Mouse (Mus musculus): ENCODE measurements around the gene Vamp2. TPM values are rescaled to one million over a fixed set of nuclear protein-coding genes. Genes with fewer than 3 reads are reported as not detected.

The Vamp2 gene
- polyA plus RNA-seq, 1 experiment, result 84.4 TPM

- H3K27me3 ChIP-seq (ENCODE audit: control insufficient read depth, insufficient read depth, low read length), result no peaks in the 10 kb centered on the region
- 5% methylated on average over 40 of the region's 40 CpGs for WGBS
- peak overlapping the region; percentile 85 for H3K4me3 ChIP-seq (ENCODE audit: low read depth, low read length)
- peaks cover 6% of the 10 kb centered on the region for H3K4me1 ChIP-seq (ENCODE audit: control insufficient read depth, insufficient read depth, insufficient read length, low read length)
- H3K27ac ChIP-seq (ENCODE audit: insufficient read depth, low read depth, low read length), result peak overlapping the region; percentile 71
- no peak for TF ChIP-seq POLR2A (IDR thresholded peaks at IDR 0.05; ENCODE audit: low read depth, low read length)
- H3K36me3 ChIP-seq (ENCODE audit: control insufficient read depth, insufficient read depth, low read length), result no peaks in the 10 kb centered on the region
Measured at GRCm38 (mm10) chr11:69060448-69061254, 27.6 kb upstream of the Vamp2 start.

DNA sequence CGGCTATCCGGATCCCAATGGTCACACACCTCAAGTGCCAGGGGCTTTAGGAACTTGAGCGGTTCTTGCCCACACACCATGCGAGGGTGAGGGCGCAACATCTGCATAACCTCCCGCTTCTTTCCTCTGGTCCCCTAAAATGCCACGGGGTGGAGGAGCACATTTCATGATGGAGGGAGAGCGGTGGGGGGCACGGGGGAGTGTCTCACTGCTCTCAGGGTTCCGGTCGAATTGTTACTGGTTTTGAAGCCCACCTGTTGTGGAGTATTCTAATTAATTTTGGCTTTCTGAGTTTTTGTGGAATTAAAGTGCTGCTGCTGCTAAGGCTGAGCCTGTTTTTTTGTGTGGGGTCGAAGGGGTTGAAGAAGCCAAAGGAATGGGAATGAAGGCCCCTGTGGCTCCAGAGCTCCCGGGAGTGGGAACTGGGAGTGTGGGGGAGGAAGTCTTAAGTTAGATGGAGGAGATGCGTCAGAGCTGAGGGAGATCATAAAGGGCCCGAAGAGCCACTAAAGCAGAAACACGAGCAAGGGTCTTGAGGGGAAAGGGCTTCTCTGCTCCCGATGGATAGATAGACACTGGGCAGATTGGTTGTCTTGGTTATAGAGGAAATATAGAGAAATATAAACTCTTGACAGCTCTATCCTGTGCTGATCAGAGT is 26.9 kb upstream of the Vamp2 start:
- Histone ChIP-seq H3K4me3 (ENCODE audit: low read depth, low read length) (peak overlapping the region; percentile 85), H3K4me1 (ENCODE audit: control insufficient read depth, insufficient read depth, insufficient read length, low read length) (peaks cover 10% of the 10 kb centered on the region), H3K27me3 (ENCODE audit: control insufficient read depth, insufficient read depth, low read length) (no peaks in the 10 kb centered on the region), H3K36me3 (ENCODE audit: control insufficient read depth, insufficient read depth, low read length) (no peaks in the 10 kb centered on the region), H3K27ac (ENCODE audit: insufficient read depth, low read depth, low read length) (no peak overlapping the region)
- 63% methylated on average over 17 of the region's 17 CpGs for WGBS
- TF ChIP-seq POLR2A (IDR thresholded peaks at IDR 0.05; ENCODE audit: low read depth, low read length), result no peak
- no peak for TF ChIP-seq CTCF (IDR thresholded peaks at IDR 0.05; ENCODE audit: extremely low read depth, insufficient read length, insufficient replicate concordance, low read depth, low read length)

DNA sequence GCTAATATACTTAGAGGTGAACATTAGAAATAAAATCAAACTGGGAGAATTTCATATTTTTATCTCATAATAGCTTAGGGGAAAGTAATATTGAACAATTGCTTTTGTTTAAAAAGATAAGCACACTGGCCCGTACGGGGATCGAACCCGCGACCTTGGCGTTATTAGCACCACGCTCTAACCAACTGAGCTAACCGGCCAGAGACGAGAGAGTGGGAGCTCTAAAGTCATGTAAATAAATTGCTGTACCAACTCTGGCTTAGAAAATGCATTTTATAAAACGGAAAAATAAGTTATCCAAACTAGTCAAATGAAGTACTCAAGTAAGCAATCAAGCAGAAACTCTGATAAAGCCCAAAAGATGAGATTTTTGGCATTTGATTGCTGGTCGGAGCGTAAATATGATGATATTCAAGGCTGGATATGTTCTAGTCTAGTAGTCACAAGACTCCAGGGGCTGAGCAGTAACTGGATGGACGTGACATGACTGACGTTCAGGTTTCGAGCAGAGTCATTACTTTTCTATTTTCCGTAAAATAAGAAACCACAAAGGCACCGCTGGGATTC is 26.0 kb upstream of the Vamp2 start:
- H3K27me3 ChIP-seq (ENCODE audit: control insufficient read depth, insufficient read depth, low read length), result no peaks in the 10 kb centered on the region
- 0 out of 2 replicates have a peak overlapping the region, but pooled peaks have one; percentile 13 for H3K27ac ChIP-seq (ENCODE audit: insufficient read depth, low read depth, low read length)
- no peaks in the 10 kb centered on the region for H3K36me3 ChIP-seq (ENCODE audit: control insufficient read depth, insufficient read depth, low read length)
- WGBS, result 2% methylated on average over 17 of the region's 17 CpGs
- H3K4me1 ChIP-seq (ENCODE audit: control insufficient read depth, insufficient read depth, insufficient read length, low read length), result peaks cover 12% of the 10 kb centered on the region
- no peak for TF ChIP-seq CTCF (IDR thresholded peaks at IDR 0.05; ENCODE audit: extremely low read depth, insufficient read length, insufficient replicate concordance, low read depth, low read length)
- no peak for TF ChIP-seq POLR2A (IDR thresholded peaks at IDR 0.05; ENCODE audit: low read depth, low read length)
- H3K4me3 ChIP-seq (ENCODE audit: low read depth, low read length), result peak overlapping the region; percentile 0; the same call in 1 of the 2 replicates

- H3K36me3 ChIP-seq (ENCODE audit: control insufficient read depth, insufficient read depth, low read length), result no peaks in the 10 kb centered on the region
- no peaks in the 10 kb centered on the region for H3K27me3 ChIP-seq (ENCODE audit: control insufficient read depth, insufficient read depth, low read length)
- peak overlapping the region; percentile 59 for H3K4me3 ChIP-seq (ENCODE audit: low read depth, low read length)
- peaks cover 12% of the 10 kb centered on the region for H3K4me1 ChIP-seq (ENCODE audit: control insufficient read depth, insufficient read depth, insufficient read length, low read length)
- under 1% methylated on average over 19 of the region's 19 CpGs for WGBS
- H3K27ac ChIP-seq (ENCODE audit: insufficient read depth, low read depth, low read length), result peak overlapping the region; percentile 57
- TF ChIP-seq CTCF (IDR thresholded peaks at IDR 0.05; ENCODE audit: extremely low read depth, insufficient read length, insufficient replicate concordance, low read depth, low read length) (no peak), POLR2A (IDR thresholded peaks at IDR 0.05; ENCODE audit: low read depth, low read length) (no peak)
Measured at GRCm38 (mm10) chr11:69062761-69063224, 25.5 kb upstream of the Vamp2 start.

DNA sequence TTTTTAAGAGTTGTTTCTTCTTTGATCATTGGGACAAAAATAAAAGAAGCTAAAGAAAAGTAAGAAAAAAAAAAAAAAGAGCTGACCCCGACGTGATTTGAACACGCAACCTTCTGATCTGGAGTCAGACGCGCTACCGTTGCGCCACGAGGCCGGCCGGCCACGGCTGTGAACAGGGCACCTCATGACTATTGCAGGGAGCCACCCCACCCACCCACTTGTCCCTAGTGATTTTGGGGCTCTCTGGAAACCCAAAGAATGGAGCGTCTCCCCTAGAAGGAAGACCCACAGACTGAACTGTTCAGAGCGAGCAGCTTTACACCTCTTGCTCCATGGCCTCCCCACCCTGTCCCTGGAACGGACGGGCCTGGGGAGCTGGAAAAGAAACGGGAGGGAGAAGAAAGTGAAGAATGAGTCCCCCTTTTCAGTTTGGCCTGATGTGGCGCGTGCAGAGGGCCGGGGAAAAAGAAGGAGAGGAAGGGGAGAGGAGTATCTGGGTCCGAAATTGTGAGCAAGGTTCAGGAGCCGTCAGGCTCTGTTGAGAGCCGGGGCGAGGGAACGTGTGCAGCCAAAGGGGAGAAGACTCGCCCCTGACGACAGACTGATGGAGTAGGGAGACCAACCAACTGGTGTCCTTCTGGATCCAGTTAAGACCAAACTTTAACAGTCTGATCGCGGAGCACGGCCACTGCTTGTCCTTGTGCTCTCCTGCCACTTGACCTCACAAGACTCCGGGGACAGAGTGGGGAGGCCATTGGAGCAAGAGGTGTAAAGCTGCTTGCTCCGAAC is 24.7 kb upstream of the Vamp2 start:
- Histone ChIP-seq H3K27ac (ENCODE audit: insufficient read depth, low read depth, low read length) (peak overlapping the region; percentile 57), H3K4me1 (ENCODE audit: control insufficient read depth, insufficient read depth, insufficient read length, low read length) (peaks cover 12% of the 10 kb centered on the region), H3K36me3 (ENCODE audit: control insufficient read depth, insufficient read depth, low read length) (no peaks in the 10 kb centered on the region), H3K27me3 (ENCODE audit: control insufficient read depth, insufficient read depth, low read length) (no peaks in the 10 kb centered on the region), H3K4me3 (ENCODE audit: low read depth, low read length) (peak overlapping the region; percentile 83)
- TF ChIP-seq CTCF (IDR thresholded peaks at IDR 0.05; ENCODE audit: extremely low read depth, insufficient read length, insufficient replicate concordance, low read depth, low read length) (no peak), POLR2A (IDR thresholded peaks at IDR 0.05; ENCODE audit: low read depth, low read length) (peak; percentile 8; the same call in 1 of the 2 replicates)
- 1% methylated on average over 31 of the region's 31 CpGs for WGBS

GRCm38 (mm10) chr11:69064259-69065133 is 23.8 kb upstream of the Vamp2 start:
- Histone ChIP-seq H3K4me1 (ENCODE audit: control insufficient read depth, insufficient read depth, insufficient read length, low read length) (peaks cover 12% of the 10 kb centered on the region), H3K4me3 (ENCODE audit: low read depth, low read length) (peak overlapping the region; percentile 83), H3K27ac (ENCODE audit: insufficient read depth, low read depth, low read length) (no peak overlapping the region), H3K27me3 (ENCODE audit: control insufficient read depth, insufficient read depth, low read length) (no peaks in the 10 kb centered on the region), H3K36me3 (ENCODE audit: control insufficient read depth, insufficient read depth, low read length) (no peaks in the 10 kb centered on the region)
- 76% methylated on average over 9 of the region's 9 CpGs for WGBS
- TF ChIP-seq CTCF (IDR thresholded peaks at IDR 0.05; ENCODE audit: extremely low read depth, insufficient read length, insufficient replicate concordance, low read depth, low read length), result no peak
- TF ChIP-seq POLR2A (IDR thresholded peaks at IDR 0.05; ENCODE audit: low read depth, low read length), result no peak

All from small intestine, adult 2 months (tissue).